Mouse (Mus musculus) limb, embryonic 12.5 days (tissue): Measurements from ENCODE around the gene Larp6. TPM values are rescaled to one million over a fixed set of nuclear protein-coding genes. Genes with fewer than 3 reads are reported as not detected.

Experiments used
- ATAC-seq: fragments of 200-750 bp; cut with Nextera tagmentation; 2 replicates; pipeline ENCODE4 v1.8.0; 2017; ENCODE audit warnings: low read depth, moderate TSS enrichment; ENCODE audit not compliant: insufficient number of reproducible peaks, insufficient read depth, low FRiP score, low TSS enrichment
- H3K27ac ChIP-seq: fragments of 300-500 bp; sonication (generic); 2 replicates; pipeline ENCODE4 v1.5.1; 2016; ENCODE audit warnings: mild to moderate bottlenecking, moderate library complexity
- H3K27me3 ChIP-seq: fragments of 300-500 bp; sonication (generic); 2 replicates; pipeline ENCODE4 v1.6.1; 2016; ENCODE audit warnings: mild to moderate bottlenecking, moderate library complexity
- H3K36me3 ChIP-seq: fragments of 300-500 bp; sonication (generic); 2 replicates; pipeline ENCODE4 v1.6.1; 2016; ENCODE audit warnings: mild to moderate bottlenecking, moderate library complexity
- H3K4me1 ChIP-seq: fragments of 300-500 bp; sonication (generic); replicated peaks from 2 replicates; pipeline ENCODE4 v1.6.1; 2016
- H3K4me2 ChIP-seq: fragments of 300-500 bp; sonication (generic); 2 replicates; pipeline ENCODE4 v1.6.1; 2016; ENCODE audit warnings: mild to moderate bottlenecking, moderate library complexity
- H3K4me3 ChIP-seq: fragments of 300-500 bp; sonication (generic); replicated peaks from 2 replicates; pipeline ENCODE4 v1.5.1; 2016; ENCODE audit warnings: mild to moderate bottlenecking
- H3K9ac ChIP-seq: fragments of 300-500 bp; sonication (generic); replicated peaks from 2 replicates; pipeline ENCODE4 v1.6.1; 2016; ENCODE audit warnings: mild to moderate bottlenecking, moderate library complexity
- H3K9me3 ChIP-seq: fragments of 300-500 bp; sonication (generic); 2 replicates; pipeline ENCODE4 v1.6.1; 2016; ENCODE audit warnings: mild to moderate bottlenecking, moderate library complexity
- WGBS: fragments of 180-500 bp; shearing (Covaris S2); methylation state at CpG from one replicate; pipeline ENCODE4 v1.1.7; 2016; 5-methylcytosine and 5-hydroxymethylcytosine counted together
- polyA plus RNA-seq: library from polyadenylated mRNA; unstranded; fragments of >200 nt; fragmentation: Nextera tagmentation; extraction: Ambion mirVana; gene quantifications from 2 replicates; pipeline ENCODE4 v1.2.1, GENCODE M21; 2016

Larp6 gene
- polyA plus RNA-seq, 1 experiment from 2014 or later = 3.7 TPM

GRCm38 (mm10) chr9:60759436-60760007, 46.7 kb downstream of the Larp6 start:
- Histone ChIP-seq H3K36me3 (no peaks in the 10 kb centered on the region), H3K9me3 (no peaks in the 10 kb centered on the region), H3K27me3 (no peaks in the 10 kb centered on the region), H3K4me3 (no peak overlapping the region), H3K4me1 (peaks cover 12% of the 10 kb centered on the region), H3K27ac (no peak overlapping the region), H3K4me2 (no peak overlapping the region), H3K9ac (no peak overlapping the region)
- ATAC-seq = no peak
- WGBS = 61% methylated on average over 10 of the region's 10 CpGs

GRCm38 (mm10) chr9:60765181-60765580, 52.4 kb downstream of the Larp6 start:
- WGBS = 11% methylated on average over 2 of the region's 2 CpGs
- no peak for ATAC-seq

GRCm38 (mm10) chr9:60768393-60768792, 55.6 kb downstream of the Larp6 start:
- 83% methylated on average over 9 of the region's 9 CpGs for WGBS
- H3K27me3 ChIP-seq = no peaks in the 10 kb centered on the region
- no peaks in the 10 kb centered on the region for H3K36me3 ChIP-seq
- no peak overlapping the region for H3K27ac ChIP-seq
- H3K9me3 ChIP-seq = peaks cover 8% of the 10 kb centered on the region
- ATAC-seq = no peak
- no peak overlapping the region for H3K9ac ChIP-seq
- peaks cover 13% of the 10 kb centered on the region for H3K4me1 ChIP-seq
- no peak overlapping the region for H3K4me2 ChIP-seq
- no peak overlapping the region for H3K4me3 ChIP-seq

More at GRCm38 (mm10) chr9:60765181-60765580, 52.4 kb downstream of the Larp6 start:
- Histone ChIP-seq H3K4me3 (no peak overlapping the region), H3K9ac (no peak overlapping the region), H3K4me2 (no peak overlapping the region), H3K27me3 (no peaks in the 10 kb centered on the region), H3K36me3 (no peaks in the 10 kb centered on the region), H3K9me3 (no peaks in the 10 kb centered on the region), H3K27ac (no peak overlapping the region), H3K4me1 (peaks cover 13% of the 10 kb centered on the region)

GRCm38 (mm10) chr9:60769711-60770111, 56.9 kb downstream of the Larp6 start:
- H3K36me3 ChIP-seq = no peaks in the 10 kb centered on the region
- H3K4me3 ChIP-seq = no peak overlapping the region
- H3K9me3 ChIP-seq = peaks cover 8% of the 10 kb centered on the region
- no peaks in the 10 kb centered on the region for H3K27me3 ChIP-seq
- H3K4me1 ChIP-seq = peaks cover 13% of the 10 kb centered on the region
- H3K27ac ChIP-seq = no peak overlapping the region
- no peak overlapping the region for H3K9ac ChIP-seq
- no peak for ATAC-seq
- WGBS = 64% methylated on average over 6 of the region's 6 CpGs
- no peak overlapping the region for H3K4me2 ChIP-seq

- Histone ChIP-seq H3K9me3 (peaks cover 8% of the 10 kb centered on the region), H3K4me1 (peaks cover 13% of the 10 kb centered on the region; the same call in 1 of the 2 replicates), H3K27me3 (no peaks in the 10 kb centered on the region), H3K27ac (no peak overlapping the region), H3K36me3 (no peaks in the 10 kb centered on the region), H3K4me3 (no peak overlapping the region), H3K4me2 (no peak overlapping the region), H3K9ac (no peak overlapping the region)
- ATAC-seq = no peak
- 81% methylated on average over 2 of the region's 2 CpGs for WGBS
Measured at GRCm38 (mm10) chr9:60773713-60774112, 60.9 kb downstream of the Larp6 start.

GRCm38 (mm10) chr9:60776899-60777298, 64.1 kb downstream of the Larp6 start:
- Histone ChIP-seq H3K9me3 (peaks cover 8% of the 10 kb centered on the region), H3K27me3 (no peaks in the 10 kb centered on the region), H3K4me2 (no peak overlapping the region), H3K4me3 (no peak overlapping the region), H3K9ac (no peak overlapping the region), H3K27ac (no peak overlapping the region), H3K36me3 (no peaks in the 10 kb centered on the region), H3K4me1 (peaks cover 8% of the 10 kb centered on the region; the same call in 1 of the 2 replicates)
- WGBS = 83% methylated on average over 9 of the region's 9 CpGs
- no peak for ATAC-seq

- no peak overlapping the region for H3K27ac ChIP-seq
- H3K4me2 ChIP-seq = no peak overlapping the region
- H3K27me3 ChIP-seq = no peaks in the 10 kb centered on the region
- no peaks in the 10 kb centered on the region for H3K36me3 ChIP-seq
- 87% methylated on average over 9 of the region's 9 CpGs for WGBS
- H3K4me1 ChIP-seq = peaks cover 8% of the 10 kb centered on the region; the same call in 1 of the 2 replicates
- H3K9me3 ChIP-seq = no peaks in the 10 kb centered on the region
- no peak overlapping the region for H3K4me3 ChIP-seq
- ATAC-seq = no peak
- H3K9ac ChIP-seq = no peak overlapping the region
Measured at GRCm38 (mm10) chr9:60782057-60782789, 69.4 kb downstream of the Larp6 start.

- Histone ChIP-seq H3K4me2 (no peak overlapping the region), H3K27me3 (no peaks in the 10 kb centered on the region), H3K4me1 (no peaks in the 10 kb centered on the region), H3K27ac (no peak overlapping the region), H3K36me3 (no peaks in the 10 kb centered on the region), H3K9ac (no peak overlapping the region), H3K4me3 (no peak overlapping the region), H3K9me3 (no peaks in the 10 kb centered on the region)
- ATAC-seq = no peak
- 51% methylated on average over 4 of the region's 4 CpGs for WGBS
Measured at GRCm38 (mm10) chr9:60785069-60785468, 72.3 kb downstream of the Larp6 start.

- Histone ChIP-seq H3K4me3 (no peak overlapping the region), H3K9me3 (no peaks in the 10 kb centered on the region), H3K27me3 (no peaks in the 10 kb centered on the region), H3K9ac (no peak overlapping the region), H3K4me2 (no peak overlapping the region), H3K36me3 (no peaks in the 10 kb centered on the region), H3K4me1 (no peaks in the 10 kb centered on the region), H3K27ac (no peak overlapping the region)
- ATAC-seq = no peak
- 5% methylated on average over 2 of the region's 2 CpGs for WGBS
Measured at GRCm38 (mm10) chr9:60787517-60788110, 74.8 kb downstream of the Larp6 start.
